Mouse (Mus musculus) bone marrow macrophage, adult 2 months (primary cell): ENCODE measurements around the gene Cbfa2t2. TPM values are rescaled to one million over a fixed set of nuclear protein-coding genes. Genes with fewer than 3 reads are reported as not detected.

Experiments used
- H3K27ac ChIP-seq: 2 replicates; pipeline ENCODE4 v1.5.1; 2012; ENCODE audit warnings: low read depth, low read length; ENCODE audit not compliant: insufficient read depth
- H3K4me1 ChIP-seq: 2 replicates; pipeline ENCODE4 v1.6.1; 2012; ENCODE audit warnings: low read length; ENCODE audit not compliant: control insufficient read depth, insufficient read depth
- H3K4me3 ChIP-seq: 2 replicates; pipeline ENCODE4 v1.5.1; 2012; ENCODE audit warnings: mild to moderate bottlenecking, low read length, moderate library complexity; ENCODE audit not compliant: insufficient read depth
- CTCF ChIP-seq: IDR thresholded peaks from 2 replicates; pipeline ENCODE4 v1.5.1; 2012; ENCODE audit warnings: low read depth, mild to moderate bottlenecking, low read length, moderate library complexity
- POLR2A ChIP-seq: IDR thresholded peaks from 2 replicates; pipeline ENCODE4 v1.6.1; 2012; ENCODE audit warnings: mild to moderate bottlenecking, low read depth, low read length, borderline replicate concordance
- polyA plus RNA-seq: library from polyadenylated mRNA; stranded (reverse); fragments of >200 nt; gene quantifications from 2 replicates; pipeline ENCODE4 v1.2.4, GENCODE M21; 2012; ENCODE audit not compliant: missing spikeins, insufficient read depth, insufficient read length

The Cbfa2t2 gene
- polyA plus RNA-seq, 1 experiment = 16.5 TPM

GRCm38 (mm10) chr2:154549886-154550189 lies 113.6 kb downstream of the Cbfa2t2 start:
- peak overlapping the region; percentile 66 for H3K4me3 ChIP-seq
- TF ChIP-seq POLR2A (no peak), CTCF (no peak)
- H3K4me1 ChIP-seq = peaks cover 10% of the 10 kb centered on the region
- H3K27ac ChIP-seq = no peak overlapping the region

DNA sequence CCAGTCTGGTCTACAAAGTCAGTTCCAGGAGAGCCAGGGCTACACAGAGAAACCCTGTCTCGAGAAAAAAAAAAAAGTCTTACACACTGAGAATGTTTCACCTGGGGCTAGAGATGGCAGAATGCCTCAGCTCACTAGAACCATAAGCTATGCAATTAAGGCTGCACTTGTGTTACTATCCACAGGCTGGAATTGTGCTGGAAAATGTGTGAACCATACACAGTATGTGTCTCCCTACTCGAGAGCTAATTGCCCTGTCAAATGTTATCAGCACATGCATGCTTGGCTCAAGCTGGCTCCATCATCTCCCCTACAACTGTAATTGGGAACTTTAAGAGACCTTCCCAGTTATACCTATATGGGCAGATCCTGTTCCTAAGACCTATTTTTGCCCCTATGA lies 114.7 kb downstream of the Cbfa2t2 start:
- Histone ChIP-seq H3K27ac (no peak overlapping the region), H3K4me3 (no peak overlapping the region), H3K4me1 (peaks cover 10% of the 10 kb centered on the region)
- TF ChIP-seq POLR2A = no peak
- no peak for TF ChIP-seq CTCF

- H3K27ac ChIP-seq = no peak within 1 kb of the TSS
- peaks cover 10% of the 10 kb centered on the region for H3K4me1 ChIP-seq
- TF ChIP-seq CTCF = no peak
- no peak for TF ChIP-seq POLR2A
- H3K4me3 ChIP-seq = no peak within 1 kb of the TSS
Observed at GRCm38 (mm10) chr2:154551476-154551875, 115.2 kb downstream of the Cbfa2t2 start, which contains the start of gene Actl10. TSS of gene Actl10 (plus strand) at chr2:154551776.

DNA sequence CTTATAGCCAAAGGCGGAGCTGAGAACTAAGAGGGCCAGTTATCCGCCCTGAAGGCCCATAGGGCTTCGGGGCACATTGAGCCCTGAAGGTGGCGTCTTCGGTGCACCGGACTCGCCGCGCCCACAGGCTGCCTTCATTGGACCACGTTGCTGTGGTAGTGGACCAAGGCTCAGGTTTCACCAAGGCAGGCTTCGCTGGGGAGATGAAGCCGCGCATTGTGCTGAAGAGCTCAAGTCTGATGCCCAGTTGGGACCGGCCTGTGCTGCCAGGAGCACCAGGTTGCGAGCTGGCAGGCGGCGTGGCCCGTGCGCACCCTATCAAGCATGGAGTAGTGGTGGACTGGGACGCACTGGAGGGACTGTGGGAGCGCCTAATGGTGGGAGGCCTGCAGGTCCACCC lies 115.6 kb downstream of the Cbfa2t2 start:
- peaks cover 10% of the 10 kb centered on the region for H3K4me1 ChIP-seq
- no peak overlapping the region for H3K4me3 ChIP-seq
- no peak for TF ChIP-seq CTCF
- TF ChIP-seq POLR2A = no peak
- H3K27ac ChIP-seq = no peak overlapping the region

DNA sequence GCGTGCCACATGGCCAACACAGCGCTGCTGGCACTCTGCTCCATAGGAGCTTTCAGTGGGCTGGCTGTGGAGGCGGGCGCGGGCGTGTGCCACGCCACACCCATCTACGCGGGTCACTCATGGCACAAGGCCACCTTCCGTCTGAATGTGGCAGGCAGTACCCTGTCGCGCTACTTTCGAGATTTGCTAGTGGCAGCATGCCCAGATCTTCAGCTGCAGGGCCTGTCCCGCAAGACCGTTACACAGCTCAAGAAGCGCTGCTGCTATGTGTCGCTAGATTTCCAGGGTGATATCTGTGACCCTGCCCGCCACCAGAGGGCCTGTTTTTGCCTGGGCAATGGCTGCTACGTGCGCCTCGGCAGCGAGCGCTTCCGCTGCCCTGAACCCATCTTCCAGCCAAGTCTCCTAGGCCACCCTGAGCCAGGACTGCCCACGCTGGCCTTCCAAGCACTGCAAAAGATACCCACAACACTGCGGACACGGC lies 116.2 kb downstream of the Cbfa2t2 start:
- Histone ChIP-seq H3K4me3 (no peak overlapping the region), H3K27ac (no peak overlapping the region), H3K4me1 (peaks cover 10% of the 10 kb centered on the region)
- TF ChIP-seq POLR2A (no peak), CTCF (no peak)

- H3K27ac ChIP-seq = no peak overlapping the region
- TF ChIP-seq CTCF (no peak), POLR2A (no peak)
- no peaks in the 10 kb centered on the region for H3K4me1 ChIP-seq
- no peak overlapping the region for H3K4me3 ChIP-seq
Observed at GRCm38 (mm10) chr2:154555235-154555634, 119.0 kb downstream of the Cbfa2t2 start.

- Histone ChIP-seq H3K4me1 (no peaks in the 10 kb centered on the region), H3K27ac (no peak overlapping the region), H3K4me3 (no peak overlapping the region)
- TF ChIP-seq POLR2A (no peak), CTCF (no peak)
Observed at GRCm38 (mm10) chr2:154557184-154557832, 121.0 kb downstream of the Cbfa2t2 start.

GRCm38 (mm10) chr2:154558264-154559039 lies 122.2 kb downstream of the Cbfa2t2 start, which contains the start of gene Necab3:
TSS of gene Necab3 (minus strand) at chr2:154558890.
- no peak within 1 kb of the TSS for H3K4me3 ChIP-seq
- H3K27ac ChIP-seq = no peak within 1 kb of the TSS
- no peak for TF ChIP-seq CTCF
- no peak for TF ChIP-seq POLR2A
- H3K4me1 ChIP-seq = no peaks in the 10 kb centered on the region

- TF ChIP-seq CTCF (no peak), POLR2A (no peak)
- H3K4me3 ChIP-seq = no peak overlapping the region
- H3K4me1 ChIP-seq = peaks cover 9% of the 10 kb centered on the region
- no peak overlapping the region for H3K27ac ChIP-seq
Observed at GRCm38 (mm10) chr2:154563612-154564170, 127.4 kb downstream of the Cbfa2t2 start.

GRCm38 (mm10) chr2:154565562-154565961 lies 129.3 kb downstream of the Cbfa2t2 start:
- Histone ChIP-seq H3K4me3 (no peak overlapping the region), H3K27ac (no peak overlapping the region), H3K4me1 (peaks cover 10% of the 10 kb centered on the region)
- no peak for TF ChIP-seq POLR2A
- TF ChIP-seq CTCF = no peak
